Mouse (Mus musculus) C3H10T1/2 (cell line): ENCODE results near the gene Zfp341. TPM values are rescaled to one million over a fixed set of nuclear protein-coding genes. Genes with fewer than 3 reads are reported as not detected.

Source experiments
- polyA plus RNA-seq, 2 experiments: library from polyadenylated mRNA; unstranded; fragments of >200 nt; fragmentation: generic; extraction: Trizol; gene quantifications; one replicate each; pipeline ENCODE4 v1.2.1; 2012; ENCODE audit warnings: missing spikeins in 2 of 2

Zfp341 gene
- polyA plus RNA-seq: 1 to 10 TPM; 2.0 to 3.9 TPM

DNA sequence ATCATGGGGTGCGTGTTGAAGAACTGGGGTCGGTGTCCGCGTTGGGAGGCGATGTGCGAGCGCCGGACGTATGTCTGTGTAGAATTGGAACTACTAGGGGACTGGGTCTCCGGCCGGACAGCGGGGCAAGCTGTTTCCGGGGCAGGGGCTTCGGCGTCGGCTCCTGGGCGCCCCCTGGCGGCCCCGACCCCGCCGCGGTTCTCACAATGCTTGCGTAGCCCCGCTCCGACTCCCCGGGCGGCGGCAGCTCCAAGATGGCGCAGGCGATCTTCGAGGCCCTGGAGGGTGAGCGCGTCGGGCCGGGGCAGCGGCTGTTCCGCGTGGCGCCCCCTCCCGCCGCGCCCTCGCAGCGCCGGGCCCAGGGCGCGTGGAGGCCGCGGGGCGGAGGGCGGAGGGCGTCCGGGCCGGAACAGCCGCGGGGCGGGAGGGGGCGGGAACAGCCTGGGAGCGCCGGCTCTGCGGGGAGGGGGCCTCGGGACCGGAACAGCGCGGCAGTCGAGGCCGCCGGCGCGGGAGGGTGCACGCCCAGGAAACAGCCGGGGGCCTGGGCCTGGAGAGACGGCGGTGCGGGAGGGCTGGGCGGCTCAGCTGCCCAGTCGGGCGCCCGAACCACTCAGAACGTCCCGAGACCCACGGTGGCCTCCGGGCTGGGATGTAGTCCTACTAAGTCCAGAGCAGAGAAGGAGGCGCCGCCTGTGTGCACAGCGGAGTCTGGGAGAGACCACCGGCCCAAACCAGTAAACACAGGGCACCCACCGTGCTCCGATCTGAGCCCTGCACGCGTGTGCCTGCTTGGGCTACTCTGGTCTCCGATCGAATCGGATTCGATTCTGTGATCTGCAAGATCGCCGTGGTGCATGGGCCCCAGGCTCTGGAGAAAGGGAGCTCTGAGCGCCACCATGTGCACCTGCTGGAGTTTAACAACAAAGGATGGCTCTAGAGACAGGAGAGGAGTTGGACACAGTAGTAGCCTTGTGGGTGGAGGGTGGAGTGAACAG, at the start of gene Zfp341, which contains the start of gene 4930519P11Rik:
Zfp341 (plus strand) TSS at position 180 of the 998 bp plus-strand sequence.
4930519P11Rik (minus strand) TSS at position 320 of the 998 bp plus-strand sequence.

DNA sequence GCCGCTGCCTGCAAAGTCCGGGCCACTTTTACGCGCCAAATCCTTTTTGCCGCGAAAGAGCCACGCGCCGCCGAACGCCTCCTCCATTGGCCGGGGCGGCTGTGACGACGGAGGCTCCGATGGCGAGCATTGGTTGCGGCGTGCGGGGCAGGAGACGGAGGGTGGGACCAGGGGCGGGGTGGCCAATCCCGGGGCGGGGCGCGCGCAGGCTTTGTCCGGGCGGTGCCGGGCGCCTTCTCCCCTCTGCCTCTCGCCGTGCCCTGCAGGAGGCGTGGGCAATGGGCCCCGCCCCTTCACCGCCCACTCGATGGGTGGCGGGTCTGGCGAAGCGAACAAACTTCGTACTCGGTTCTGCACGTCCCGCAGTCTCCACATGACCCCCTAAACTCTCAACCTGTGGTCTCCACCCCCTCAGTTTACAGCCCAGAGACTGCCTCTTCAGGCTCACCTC, 43.2 kb upstream of the Zfp341 start, which contains the start of gene E2f1:
E2f1 (minus strand) TSS at position 57 of the 451 bp plus-strand sequence.

GRCm38 (mm10) chr2:154603638-154604153, 9.4 kb upstream of the Zfp341 start, which contains the start of gene Pxmp4:
Gene Pxmp4 (minus strand): TSS chr2:154603708.

GRCm38 (mm10) chr2:154651363-154651762, 38.3 kb downstream of the Zfp341 start, which contains the start of gene Chmp4b:
Gene Chmp4b (plus strand): TSS chr2:154651705.

Other genes starting within 250 kb of the Zfp341 start
- gene Cdk5rap1, start 240.3 kb upstream of the Zfp341 start, polyA plus RNA-seq: 1 to 10 TPM; 3.0 to 8.0 TPM
- 10 to 100 TPM; 46.9 to 47.9 TPM for gene Snta1, start 205.2 kb upstream of the Zfp341 start, polyA plus RNA-seq
- gene Cbfa2t2, start 176.8 kb upstream of the Zfp341 start, polyA plus RNA-seq: 1 to 10 TPM; 1.5 to 9.9 TPM
- 10 to 100 TPM in 1 of 2 experiments, 1 to 10 TPM in 1; 8.6 to 11.1 TPM for gene 1700003F12Rik, start 66.2 kb upstream of the Zfp341 start, polyA plus RNA-seq
- under 1 TPM; 0.04 to 0.27 TPM for gene Actl10, start 61.5 kb upstream of the Zfp341 start, polyA plus RNA-seq
- 1 to 10 TPM in 1 of 2 experiments, under 1 TPM in 1; 0.09 to 1.1 TPM for gene Necab3, start 54.4 kb upstream of the Zfp341 start, polyA plus RNA-seq
- gene E2f1, start 43.4 kb upstream of the Zfp341 start, polyA plus RNA-seq: 10 to 100 TPM; 29.6 to 30.5 TPM
- gene Pxmp4, start 9.6 kb upstream of the Zfp341 start, polyA plus RNA-seq: 10 to 100 TPM in 1 of 2 experiments, 1 to 10 TPM in 1; 9.3 to 44.2 TPM
- under 1 TPM; 0.21 to 0.72 TPM for gene 4930519P11Rik, start 140 bp downstream of the Zfp341 start, polyA plus RNA-seq
- 100 to 1,000 TPM in 1 of 2 experiments, 10 to 100 TPM in 1; 73.7 to 127 TPM for gene Chmp4b, start 38.4 kb downstream of the Zfp341 start, polyA plus RNA-seq
- not detected for gene Gm14214, start 156.7 kb downstream of the Zfp341 start, polyA plus RNA-seq
- 100 to 1,000 TPM; 208 to 306 TPM for gene Raly, start 177.8 kb downstream of the Zfp341 start, polyA plus RNA-seq
- not detected for gene a, start 178.1 kb downstream of the Zfp341 start, polyA plus RNA-seq